Mouse (Mus musculus) forebrain, embryonic 15.5 days (tissue): ENCODE measurements at regions not wholly inside any gene's neighbourhood (a gene's known extent, or its start where the extent isn't known, plus 50 kb on each side); places are given as distances from the start of the nearest gene placed in this dataset.
A peak's percentile ranks its signal among the peaks of the same experiment; 100 is the strongest.

ENCODE experiments used
- ATAC-seq: fragments of 200-750 bp; cut with Nextera tagmentation; replicated peaks from 2 replicates; pipeline ENCODE4 v1.8.0; 2017; ENCODE audit warnings: mild to moderate bottlenecking, moderate TSS enrichment, moderate library complexity
- H3K27ac ChIP-seq: fragments of 300-500 bp; sonication (generic); replicated peaks from 2 replicates; pipeline ENCODE4 v1.5.1; 2015; ENCODE audit warnings: mild to moderate bottlenecking, inconsistent platforms
- H3K27me3 ChIP-seq: fragments of 300-500 bp; sonication (generic); 2 replicates; pipeline ENCODE4 v1.6.1; 2015; ENCODE audit warnings: inconsistent platforms
- H3K36me3 ChIP-seq: fragments of 300-500 bp; sonication (generic); 2 replicates; pipeline ENCODE4 v1.6.1; 2015; ENCODE audit warnings: mild to moderate bottlenecking, inconsistent platforms
- H3K4me1 ChIP-seq: fragments of 300-500 bp; sonication (generic); 2 replicates; pipeline ENCODE4 v1.6.1; 2015; ENCODE audit warnings: inconsistent platforms
- H3K4me2 ChIP-seq: fragments of 300-500 bp; sonication (generic); replicated peaks from 2 replicates; pipeline ENCODE4 v1.6.1; 2015; ENCODE audit warnings: mild to moderate bottlenecking, inconsistent platforms
- H3K4me3 ChIP-seq: fragments of 300-500 bp; sonication (generic); 2 replicates; pipeline ENCODE4 v1.5.1; 2015; ENCODE audit warnings: mild to moderate bottlenecking, inconsistent platforms
- H3K9ac ChIP-seq: fragments of 300-500 bp; sonication (generic); replicated peaks from 2 replicates; pipeline ENCODE4 v1.6.1; 2015; ENCODE audit warnings: mild to moderate bottlenecking, inconsistent platforms
- H3K9me3 ChIP-seq: fragments of 300-500 bp; sonication (generic); 2 replicates; pipeline ENCODE4 v1.6.1; 2016; ENCODE audit warnings: inconsistent platforms
- WGBS: fragments of 180-500 bp; shearing (Covaris S2); methylation state at CpG from one replicate; pipeline ENCODE4 v1.1.7; 2015; ENCODE audit warnings: mixed read lengths; 5-methylcytosine and 5-hydroxymethylcytosine counted together

DNA sequence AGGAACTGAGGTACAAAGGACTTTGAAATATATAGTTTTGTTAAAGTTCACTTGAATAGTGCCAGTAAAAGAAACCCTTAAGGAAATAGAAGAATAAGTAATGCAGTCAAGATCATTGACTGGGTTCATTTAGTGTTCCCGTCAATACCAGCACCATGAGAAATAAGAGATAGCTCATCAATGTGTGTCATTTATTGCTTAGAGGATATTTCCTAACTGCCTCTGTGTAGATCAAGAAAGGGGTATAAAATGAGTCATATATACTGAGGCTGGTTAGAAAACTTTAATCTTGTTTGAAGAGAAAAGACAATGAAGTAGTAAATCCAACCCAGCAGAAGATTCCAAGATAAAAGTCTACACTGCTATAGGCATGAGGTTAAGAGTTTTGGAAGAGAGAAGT, 1119.3 kb upstream of the Ddx18 start:
- no peaks in the 10 kb centered on the region for H3K4me1 ChIP-seq
- no peak overlapping the region for H3K4me3 ChIP-seq
- no peak for ATAC-seq
- no peaks in the 10 kb centered on the region for H3K27me3 ChIP-seq
- 88% methylated on average over 1 of the region's 1 CpGs for WGBS
- H3K9ac ChIP-seq: no peak overlapping the region
- no peaks in the 10 kb centered on the region for H3K9me3 ChIP-seq
- no peak overlapping the region for H3K27ac ChIP-seq
- no peaks in the 10 kb centered on the region for H3K36me3 ChIP-seq
- no peak overlapping the region for H3K4me2 ChIP-seq

DNA sequence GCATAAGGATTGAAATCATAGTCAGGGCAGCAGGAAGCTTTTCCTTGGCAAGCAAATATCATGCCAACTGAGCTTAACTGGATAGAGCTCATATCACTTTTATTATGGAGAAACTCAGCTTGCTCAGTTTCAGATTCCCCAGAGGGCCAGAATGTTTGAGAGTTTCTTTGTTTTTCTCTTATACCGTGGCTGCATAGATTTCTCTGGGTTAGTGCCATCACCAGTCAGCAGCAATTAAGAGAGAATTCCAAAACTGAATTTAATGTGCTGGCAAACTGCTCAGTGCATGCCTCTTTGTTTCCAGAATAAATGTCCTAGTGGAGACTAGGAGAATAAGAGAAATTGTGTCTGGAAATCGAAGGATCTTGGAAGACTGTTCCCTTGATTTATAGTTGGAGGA, 1100.3 kb upstream of the Ddx18 start:
- Histone ChIP-seq H3K9me3 (no peaks in the 10 kb centered on the region), H3K36me3 (no peaks in the 10 kb centered on the region), H3K4me3 (no peak overlapping the region), H3K27ac (no peak overlapping the region), H3K27me3 (no peaks in the 10 kb centered on the region), H3K4me1 (no peaks in the 10 kb centered on the region), H3K4me2 (no peak overlapping the region), H3K9ac (no peak overlapping the region)
- 36% methylated on average over 2 of the region's 2 CpGs for WGBS
- ATAC-seq: peak; percentile 26; the same call in 1 of the 2 replicates

DNA sequence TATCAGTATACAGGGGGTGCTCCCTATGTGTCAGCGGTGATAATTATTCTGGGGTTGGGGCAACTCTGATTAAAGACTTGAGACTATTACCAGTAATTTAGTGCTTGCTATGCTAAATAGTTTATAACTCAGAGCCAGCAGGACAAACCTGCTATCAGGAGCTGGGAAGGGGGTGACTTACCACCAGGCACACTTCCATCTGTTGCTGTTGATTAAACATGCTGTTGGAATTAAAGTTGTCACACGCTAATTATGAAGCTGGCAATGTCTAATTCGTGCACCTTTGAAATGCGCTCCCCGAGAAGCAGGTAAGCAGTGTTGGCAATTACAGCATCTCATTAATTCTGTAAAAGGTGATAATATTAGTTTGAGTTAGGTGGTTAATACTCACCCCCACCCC, 1099.8 kb upstream of the Ddx18 start:
- H3K4me3 ChIP-seq: no peak overlapping the region
- 32% methylated on average over 5 of the region's 5 CpGs for WGBS
- no peaks in the 10 kb centered on the region for H3K36me3 ChIP-seq
- H3K27me3 ChIP-seq: no peaks in the 10 kb centered on the region
- H3K27ac ChIP-seq: no peak overlapping the region
- H3K4me2 ChIP-seq: no peak overlapping the region
- no peaks in the 10 kb centered on the region for H3K9me3 ChIP-seq
- no peaks in the 10 kb centered on the region for H3K4me1 ChIP-seq
- ATAC-seq: peak; percentile 48; the same call in 1 of the 2 replicates
- H3K9ac ChIP-seq: no peak overlapping the region
